Mouse (Mus musculus): ENCODE measurements around the gene Notum. TPM values are rescaled to one million over a fixed set of nuclear protein-coding genes. Genes with fewer than 3 reads are reported as not detected.
A peak's percentile ranks its signal among the peaks of the same experiment; 100 is the strongest.

Gene Notum
- polyA plus RNA-seq, 1 experiment from 2014 or later: 2.3 TPM

DNA sequence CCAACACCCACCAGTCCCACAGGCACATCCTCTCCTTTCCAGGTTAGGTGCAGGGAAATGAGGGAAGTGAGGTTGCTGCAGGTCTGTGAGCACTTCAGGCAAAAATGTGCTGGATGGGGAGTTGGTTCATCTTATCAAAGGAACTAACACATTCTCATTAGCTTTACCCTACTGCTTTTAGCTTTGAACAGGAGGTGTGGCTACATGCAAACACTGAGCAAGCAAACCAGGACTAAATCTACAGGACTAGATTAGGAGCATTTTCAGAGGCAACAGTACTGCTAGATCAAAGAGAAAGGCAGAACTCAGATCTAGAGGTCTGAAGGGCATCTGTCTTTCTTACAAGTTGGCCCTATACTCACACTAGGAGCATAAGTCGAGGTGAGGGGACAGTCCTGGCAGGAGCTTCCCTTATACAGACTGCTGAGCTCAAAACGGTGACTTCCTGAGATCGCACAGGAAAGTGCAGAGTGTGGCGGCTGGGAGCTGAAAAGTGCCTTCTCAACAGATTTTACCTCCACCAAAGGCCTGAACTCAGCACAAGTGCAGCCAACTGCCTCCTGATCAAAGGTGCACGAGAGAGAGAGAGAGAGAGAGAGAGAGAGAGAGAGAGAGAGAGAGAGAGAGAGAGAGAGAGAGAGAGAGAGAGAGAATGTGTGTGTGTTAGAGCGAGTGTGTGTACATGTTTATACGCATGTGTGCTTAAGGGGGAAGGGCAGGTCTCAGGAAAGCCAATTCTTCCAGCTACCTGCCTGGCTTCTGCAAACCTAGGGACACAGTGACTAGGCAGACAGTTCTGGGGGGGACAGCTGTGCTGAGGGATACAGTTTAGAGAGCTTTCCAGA is 29.9 kb downstream of the Notum start:
- Histone ChIP-seq H3K27ac (replicated peaks) (peak overlapping the region; percentile 63; the same call in 1 of the 2 replicates), H3K9ac (peak overlapping the region; percentile 29; the same call in 1 of the 2 replicates), H3K36me3 (peaks cover 13% of the 10 kb centered on the region), H3K4me2 (peak overlapping the region; percentile 87), H3K4me3 (peak overlapping the region; percentile 77; the same call in 1 of the 2 replicates), H3K27me3 (no peaks in the 10 kb centered on the region), H3K9me3 (no peaks in the 10 kb centered on the region), H3K4me1 (replicated peaks) (peaks cover 39% of the 10 kb centered on the region)
- no peak for ATAC-seq (ENCODE audit: low FRiP score, low read depth)
- 37% methylated on average over 7 of the region's 7 CpGs for WGBS

DNA sequence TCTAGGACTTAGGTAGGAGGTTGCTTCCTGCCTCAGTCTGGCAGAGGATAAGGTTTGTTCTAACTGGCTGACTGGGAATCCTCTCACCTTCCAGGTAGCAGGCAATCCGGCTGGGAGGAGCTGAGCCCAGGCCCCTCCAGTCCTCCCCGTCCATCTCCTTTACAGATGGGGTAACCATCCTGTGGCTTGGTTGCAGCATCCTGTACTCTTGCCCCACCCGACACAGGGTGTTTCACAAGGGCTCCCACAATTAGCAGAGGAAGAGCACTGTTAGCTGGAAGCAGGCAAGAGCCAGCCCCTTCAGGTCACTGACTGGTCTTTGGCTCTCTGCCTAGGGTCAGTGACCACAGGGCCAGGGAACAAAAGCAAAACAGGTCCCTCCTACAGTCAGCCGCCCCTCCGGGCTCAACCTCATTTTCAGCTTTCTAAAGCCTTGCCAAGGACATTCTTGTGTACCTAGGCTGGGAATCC is 30.5 kb downstream of the Notum start:
- peaks cover 13% of the 10 kb centered on the region for H3K36me3 ChIP-seq
- H3K4me2 ChIP-seq: peak overlapping the region; percentile 87
- no peak for ATAC-seq (ENCODE audit: low FRiP score, low read depth)
- peak overlapping the region; percentile 3; the same call in 1 of the 2 replicates for H3K4me3 ChIP-seq
- H3K4me1 ChIP-seq (replicated peaks): peaks cover 45% of the 10 kb centered on the region
- WGBS: 43% methylated on average over 5 of the region's 5 CpGs
- peak overlapping the region; percentile 29; the same call in 1 of the 2 replicates for H3K9ac ChIP-seq
- no peaks in the 10 kb centered on the region for H3K9me3 ChIP-seq
- no peaks in the 10 kb centered on the region for H3K27me3 ChIP-seq
- peak overlapping the region; percentile 63 for H3K27ac ChIP-seq (replicated peaks)

DNA sequence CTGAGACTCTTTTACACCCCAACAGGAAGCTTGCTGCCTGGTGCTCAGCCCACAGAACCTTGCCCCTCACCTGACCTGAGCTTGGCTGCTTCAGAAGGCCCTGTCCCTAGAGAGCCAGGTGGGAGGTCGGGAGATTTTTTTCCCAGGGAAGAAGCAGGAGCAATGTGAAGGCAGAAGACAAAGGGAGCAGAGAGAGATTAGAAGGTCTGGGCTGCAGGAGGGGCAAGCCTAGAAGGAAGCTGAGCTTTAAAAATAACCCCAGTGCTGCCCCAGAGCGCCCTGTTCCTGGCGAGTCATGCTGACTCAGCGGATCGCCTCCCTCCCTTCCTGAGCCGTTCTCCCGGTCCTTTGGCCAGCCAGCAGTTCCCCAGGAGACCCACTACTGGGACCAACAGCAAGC is 31.1 kb downstream of the Notum start:
- Histone ChIP-seq H3K4me1 (replicated peaks) (peaks cover 50% of the 10 kb centered on the region), H3K4me3 (no peak overlapping the region), H3K36me3 (peaks cover 13% of the 10 kb centered on the region), H3K4me2 (peak overlapping the region; percentile 87; the same call in 1 of the 2 replicates), H3K27me3 (no peaks in the 10 kb centered on the region), H3K9me3 (no peaks in the 10 kb centered on the region), H3K27ac (replicated peaks) (peak overlapping the region; percentile 63), H3K9ac (peak overlapping the region; percentile 29; the same call in 1 of the 2 replicates)
- WGBS: 42% methylated on average over 7 of the region's 7 CpGs
- no peak for ATAC-seq (ENCODE audit: low FRiP score, low read depth)

DNA sequence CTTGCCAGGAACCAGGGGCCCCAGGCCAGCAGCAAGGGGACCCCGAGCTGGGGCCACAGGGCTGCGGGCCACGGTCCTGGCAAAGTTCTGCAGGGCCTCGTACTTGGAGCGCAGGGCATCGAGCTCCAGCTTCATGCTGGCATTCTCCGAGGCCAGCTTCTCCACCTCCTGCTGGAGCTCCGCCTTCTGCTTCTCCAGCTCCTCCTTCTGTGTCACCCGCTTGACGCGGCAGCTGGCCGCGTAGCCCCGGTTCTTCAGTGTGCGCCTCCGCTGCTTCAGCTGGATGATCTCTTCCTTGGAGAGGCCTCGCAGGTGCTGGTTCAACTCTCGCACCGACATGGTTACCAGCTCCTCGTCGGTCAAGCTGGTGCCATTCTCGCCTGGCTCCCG is 31.6 kb downstream of the Notum start:
- Histone ChIP-seq H3K9ac (no peak overlapping the region), H3K27me3 (no peaks in the 10 kb centered on the region), H3K27ac (replicated peaks) (no peak overlapping the region), H3K4me2 (no peak overlapping the region), H3K4me1 (replicated peaks) (peaks cover 50% of the 10 kb centered on the region), H3K4me3 (no peak overlapping the region), H3K36me3 (peaks cover 13% of the 10 kb centered on the region), H3K9me3 (no peaks in the 10 kb centered on the region)
- WGBS: 73% methylated on average over 23 of the region's 23 CpGs
- no peak for ATAC-seq (ENCODE audit: low FRiP score, low read depth)

DNA sequence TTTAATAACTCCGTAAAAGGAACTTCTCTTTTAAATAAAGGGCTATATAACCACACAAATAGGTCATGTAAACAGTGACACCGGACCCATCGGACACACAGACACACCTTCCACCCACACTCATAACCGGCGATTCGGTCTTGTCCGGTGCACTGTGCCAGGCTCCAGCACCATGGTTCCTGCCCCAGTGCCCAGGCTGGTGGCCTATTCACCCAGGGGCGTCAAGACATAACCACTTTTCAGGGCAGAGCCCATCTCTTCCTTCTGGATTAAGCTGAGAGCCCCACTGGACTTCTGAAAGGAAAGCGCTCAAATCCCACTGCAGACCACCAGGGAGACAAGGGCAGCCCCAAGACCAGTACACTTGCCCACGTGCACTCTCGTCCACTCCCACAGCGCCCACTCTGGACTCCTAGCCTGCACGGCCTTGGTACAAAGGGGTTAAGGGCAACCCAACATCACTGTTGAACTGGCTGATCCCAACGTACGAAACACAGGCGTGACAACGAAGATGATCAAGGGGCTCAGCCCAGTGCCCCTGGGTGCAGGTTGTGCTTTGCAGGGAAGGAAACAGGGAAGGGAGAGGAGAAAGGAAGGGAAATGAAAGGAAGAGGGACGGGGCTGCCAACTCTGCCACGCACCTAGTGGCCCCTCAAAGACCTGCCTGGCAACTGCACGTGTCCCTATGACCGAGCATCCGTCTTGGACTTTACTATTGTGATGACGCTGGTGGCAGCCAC is 32.2 kb downstream of the Notum start:
- H3K4me1 ChIP-seq (replicated peaks): peaks cover 52% of the 10 kb centered on the region
- no peak for ATAC-seq (ENCODE audit: low FRiP score, low read depth)

DNA sequence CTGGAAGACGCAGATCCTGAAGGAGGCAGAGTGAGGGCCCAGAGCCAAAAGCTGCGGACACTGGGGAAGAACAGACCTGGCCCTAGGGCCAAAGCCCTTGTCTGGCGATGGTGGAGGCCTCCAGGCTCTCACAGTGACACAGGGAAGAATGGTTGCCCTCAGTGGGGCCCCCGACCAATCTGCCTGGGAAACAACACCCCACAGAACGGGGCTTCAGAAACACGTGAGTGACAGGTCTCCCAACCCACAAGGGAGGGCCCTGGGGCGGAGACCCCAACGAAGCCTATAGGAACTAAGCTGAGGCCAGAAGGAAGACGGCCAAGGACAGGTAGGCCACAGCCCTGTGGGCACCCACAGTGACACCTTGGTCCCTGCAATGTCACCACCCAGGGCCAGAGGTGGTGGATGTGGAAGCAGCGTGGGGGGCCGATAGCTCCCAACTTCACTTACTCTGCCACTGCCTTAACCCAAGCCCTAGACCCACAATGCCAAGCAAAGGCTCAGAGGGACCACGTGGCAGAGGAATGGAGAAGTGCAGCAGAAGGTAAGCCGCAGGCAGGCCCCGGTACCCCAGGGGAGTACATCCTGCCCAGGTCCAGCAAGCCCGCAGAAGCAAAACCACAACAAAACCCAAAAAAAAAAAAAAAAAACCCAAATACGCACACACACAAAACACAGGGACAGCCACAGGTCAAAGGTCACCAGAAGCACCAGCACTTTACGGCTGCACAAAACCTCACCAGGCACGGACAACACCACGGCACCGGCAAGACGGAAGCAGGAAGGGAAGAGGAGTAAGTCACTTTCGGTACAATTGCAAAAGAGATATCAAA is 33.3 kb downstream of the Notum start:
- no peaks in the 10 kb centered on the region for H3K27me3 ChIP-seq
- no peak overlapping the region for H3K4me2 ChIP-seq
- H3K9ac ChIP-seq: no peak overlapping the region
- H3K36me3 ChIP-seq: peaks cover 17% of the 10 kb centered on the region
- H3K4me1 ChIP-seq (replicated peaks): peaks cover 57% of the 10 kb centered on the region
- no peak overlapping the region for H3K4me3 ChIP-seq
- H3K9me3 ChIP-seq: no peaks in the 10 kb centered on the region
- no peak for ATAC-seq (ENCODE audit: low FRiP score, low read depth)
- WGBS: 76% methylated on average over 22 of the region's 22 CpGs
- no peak overlapping the region for H3K27ac ChIP-seq (replicated peaks)

More for the DNA sequence above, 32.2 kb downstream of the Notum start:
- 94% methylated on average over 23 of the region's 23 CpGs for WGBS
- Histone ChIP-seq H3K9ac (no peak overlapping the region), H3K4me2 (no peak overlapping the region), H3K36me3 (peaks cover 13% of the 10 kb centered on the region), H3K27me3 (no peaks in the 10 kb centered on the region), H3K4me3 (no peak overlapping the region), H3K27ac (replicated peaks) (no peak overlapping the region), H3K9me3 (no peaks in the 10 kb centered on the region)

DNA sequence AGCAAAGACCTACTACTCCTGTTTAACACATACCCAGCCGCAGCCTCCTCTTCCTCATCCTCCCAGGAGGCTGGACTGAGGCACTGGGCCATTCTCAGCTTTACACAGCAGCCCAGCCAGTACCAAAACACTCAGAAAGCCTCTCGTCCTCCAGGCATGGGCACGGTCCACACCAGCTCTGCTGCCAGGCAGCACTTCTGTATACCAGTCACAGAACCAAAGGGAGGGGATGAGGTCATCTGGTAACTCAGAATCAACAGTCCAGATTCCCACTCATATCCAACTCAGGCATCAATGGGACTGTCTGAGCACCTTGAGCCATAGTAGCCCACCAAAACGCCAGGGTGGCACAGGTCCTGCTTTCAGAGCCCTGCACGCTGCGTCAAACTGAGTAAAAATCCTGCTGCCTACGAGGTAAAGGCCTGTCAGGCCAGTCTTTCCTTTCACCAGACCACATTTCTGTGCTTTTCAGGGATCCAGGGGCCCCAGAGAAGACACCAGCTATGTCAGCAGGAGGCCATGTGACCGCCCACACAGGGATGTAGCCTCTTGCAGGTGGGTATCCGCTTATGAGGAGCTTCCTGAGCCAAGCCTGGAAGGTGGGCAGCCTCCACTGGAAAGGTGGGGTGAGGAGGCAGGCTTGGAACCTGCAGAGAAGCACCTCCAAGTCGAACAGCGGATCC is 34.0 kb downstream of the Notum start:
- no peak overlapping the region for H3K9ac ChIP-seq
- WGBS: 90% methylated on average over 11 of the region's 11 CpGs
- no peaks in the 10 kb centered on the region for H3K9me3 ChIP-seq
- H3K4me2 ChIP-seq: no peak overlapping the region
- no peak overlapping the region for H3K27ac ChIP-seq (replicated peaks)
- peaks cover 50% of the 10 kb centered on the region for H3K4me1 ChIP-seq (replicated peaks)
- peaks cover 21% of the 10 kb centered on the region for H3K36me3 ChIP-seq
- ATAC-seq (ENCODE audit: low FRiP score, low read depth): no peak
- no peak overlapping the region for H3K4me3 ChIP-seq
- H3K27me3 ChIP-seq: no peaks in the 10 kb centered on the region

DNA sequence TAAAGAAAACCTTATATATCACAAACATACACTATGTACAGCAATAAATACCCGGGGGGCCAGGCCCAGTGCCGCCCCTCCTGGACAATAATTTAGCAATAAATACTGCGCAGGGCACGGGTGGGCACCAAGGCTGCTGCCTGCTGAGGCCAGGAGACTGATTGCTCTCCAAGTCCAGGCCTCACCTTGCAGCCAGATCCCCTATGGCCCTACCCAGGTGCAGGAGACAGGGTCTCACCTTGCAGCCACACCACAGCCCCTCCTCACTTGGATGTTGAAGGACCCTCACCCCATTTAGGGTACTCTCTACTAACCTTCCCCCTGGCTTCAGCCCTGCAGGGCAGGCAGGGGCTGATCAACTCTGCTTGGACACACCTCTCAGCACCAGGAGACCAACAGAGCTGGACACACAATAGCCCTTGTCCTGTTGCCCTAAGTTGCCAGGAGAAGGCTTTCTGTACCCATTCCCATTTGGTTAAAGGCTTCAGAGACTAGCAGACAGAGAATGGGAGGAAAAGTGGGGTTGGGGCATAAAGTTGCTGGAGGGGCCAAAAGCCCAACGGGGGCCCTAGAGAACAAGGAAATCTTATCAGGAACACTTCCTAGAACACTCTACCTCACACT is 35.7 kb downstream of the Notum start, which contains the start of gene Sirt7:
Sirt7 (minus strand) TSS at position 89 of the 624 bp plus-strand sequence.
- Histone ChIP-seq H3K9ac (peak within 1 kb of the TSS; percentile 86), H3K36me3 (peaks cover 34% of the 10 kb centered on the region), H3K4me3 (peak within 1 kb of the TSS; percentile 95), H3K4me2 (peak within 1 kb of the TSS; percentile 96), H3K4me1 (replicated peaks) (peaks cover 34% of the 10 kb centered on the region), H3K9me3 (no peaks in the 10 kb centered on the region), H3K27ac (replicated peaks) (peak within 1 kb of the TSS; percentile 86), H3K27me3 (no peaks in the 10 kb centered on the region)
- WGBS: 21% methylated on average over 5 of the region's 5 CpGs
- peak; percentile 23 for ATAC-seq (ENCODE audit: low FRiP score, low read depth)

DNA sequence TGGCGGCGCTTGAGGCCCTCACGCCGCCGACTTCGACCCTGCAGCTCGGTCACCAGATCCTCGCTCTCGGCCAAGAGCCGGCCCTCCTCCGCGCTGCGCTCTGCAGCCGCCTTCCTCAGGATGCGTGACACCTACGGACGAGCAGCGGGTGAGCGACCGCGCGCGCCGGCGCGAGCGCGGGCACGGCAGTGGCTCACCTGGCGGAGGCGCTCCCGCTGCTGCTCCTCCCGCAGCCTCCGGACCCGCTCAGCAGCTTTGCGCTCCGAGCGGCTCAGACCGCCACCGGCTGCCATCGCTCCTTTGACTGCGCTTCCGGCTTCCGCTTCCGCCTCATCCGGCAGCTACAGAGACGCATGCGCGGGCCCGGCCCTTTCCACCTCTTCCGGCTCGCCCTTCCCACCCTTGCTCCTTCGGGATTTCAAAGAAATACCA is 36.3 kb downstream of the Notum start:
- peaks cover 40% of the 10 kb centered on the region for H3K36me3 ChIP-seq
- ATAC-seq (ENCODE audit: low FRiP score, low read depth): peak; percentile 88

DNA sequence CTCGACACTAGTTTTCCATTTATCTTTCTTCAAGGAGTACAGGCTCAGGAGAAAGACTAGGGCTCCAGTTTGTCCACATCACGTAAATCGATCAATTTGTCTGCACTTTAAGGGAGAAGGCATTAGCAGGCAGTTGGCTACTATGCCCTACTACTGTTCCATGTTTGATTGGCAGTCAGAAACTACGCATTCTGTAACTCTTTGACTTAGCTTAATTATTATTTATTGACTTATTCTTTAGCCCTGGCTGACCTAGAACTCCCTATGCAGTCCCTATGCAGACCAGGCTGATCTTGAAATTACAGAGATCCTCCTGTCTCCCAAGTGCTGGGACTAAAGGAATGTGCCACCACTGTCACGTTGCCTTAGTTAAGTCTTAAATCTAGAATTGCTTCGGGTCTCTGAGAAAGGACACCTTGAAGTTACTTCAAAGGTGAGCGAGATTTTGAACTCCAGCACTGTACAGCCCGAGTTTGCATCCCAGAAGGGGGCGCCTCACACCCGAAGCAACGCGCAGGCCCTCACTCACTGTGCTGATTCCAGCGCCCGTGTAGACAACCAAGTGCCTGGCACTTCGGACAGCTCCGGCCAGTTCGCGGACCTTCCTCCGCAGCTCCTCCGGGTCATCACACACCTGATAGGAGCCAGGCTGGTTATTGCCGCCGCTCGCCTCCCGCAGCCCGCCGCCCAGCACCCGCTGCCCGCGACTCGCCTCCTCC is 36.9 kb downstream of the Notum start:
- Histone ChIP-seq H3K9ac (peak overlapping the region; percentile 86), H3K9me3 (no peaks in the 10 kb centered on the region), H3K27me3 (no peaks in the 10 kb centered on the region), H3K4me2 (peak overlapping the region; percentile 96), H3K27ac (replicated peaks) (peak overlapping the region; percentile 86), H3K4me3 (peak overlapping the region; percentile 95), H3K4me1 (replicated peaks) (peaks cover 23% of the 10 kb centered on the region), H3K36me3 (peaks cover 39% of the 10 kb centered on the region)
- 13% methylated on average over 29 of the region's 30 CpGs for WGBS
- ATAC-seq (ENCODE audit: low FRiP score, low read depth): peak; percentile 57

More for the DNA sequence above, 36.3 kb downstream of the Notum start:
- WGBS: under 1% methylated on average over 49 of the region's 53 CpGs
- peak overlapping the region; percentile 86 for H3K27ac ChIP-seq (replicated peaks)
- no peaks in the 10 kb centered on the region for H3K27me3 ChIP-seq
- H3K4me1 ChIP-seq (replicated peaks): peaks cover 29% of the 10 kb centered on the region
- no peaks in the 10 kb centered on the region for H3K9me3 ChIP-seq
- peak overlapping the region; percentile 86 for H3K9ac ChIP-seq
- H3K4me2 ChIP-seq: peak overlapping the region; percentile 96
- peak overlapping the region; percentile 95 for H3K4me3 ChIP-seq

Measured in hindbrain, embryonic 15.5 days (tissue).